Mouse (Mus musculus): ENCODE measurements around the gene Hfe.

GRCm38 (mm10) chr13:23749563-23750121 lies 39.0 kb upstream of the Hfe start:
- no peak for TF ChIP-seq POLR2A (IDR thresholded peaks at IDR 0.05; ENCODE audit: borderline replicate concordance, extremely low read depth, insufficient read depth, insufficient read length, poor library complexity, severe bottlenecking)
- TF ChIP-seq CTCF (IDR thresholded peaks at IDR 0.05; ENCODE audit: borderline replicate concordance, extremely low read depth, insufficient read depth, insufficient read length) = no peak
